Mouse (Mus musculus): ENCODE results near the gene Ifitm10. TPM values are rescaled to one million over a fixed set of nuclear protein-coding genes. Genes with fewer than 3 reads are reported as not detected.

Ifitm10 gene
- polyA plus RNA-seq, 1 experiment: not detected

DNA sequence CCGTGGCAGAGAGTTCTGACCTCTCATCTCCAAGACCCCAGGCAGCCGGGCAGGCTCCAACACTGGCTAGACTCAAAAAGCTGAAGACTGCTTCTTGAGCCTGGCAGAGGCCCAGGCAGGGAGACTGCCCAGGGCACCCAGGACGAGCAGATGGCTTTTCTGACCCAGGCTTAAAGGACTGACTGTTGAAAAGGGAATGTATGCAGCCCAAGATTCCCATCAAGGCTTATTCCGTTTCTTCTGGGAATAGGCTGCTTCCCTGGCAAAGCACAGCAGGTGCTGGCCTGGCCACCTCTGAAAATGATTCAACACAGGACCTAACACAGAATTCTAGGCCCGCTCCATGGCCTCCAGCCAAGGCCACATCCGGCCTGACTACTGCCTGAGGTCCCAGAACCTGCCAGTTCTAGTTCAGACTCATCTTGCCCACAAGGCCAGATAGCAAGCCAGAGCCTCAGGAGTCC is 1.7 kb upstream of the Ifitm10 start:
- Histone ChIP-seq H3K27ac (ENCODE audit: control insufficient read depth, insufficient read depth, low read depth, low read length) (peak overlapping the region; percentile 15; the same call in 1 of the 2 replicates), H3K27me3 (ENCODE audit: control insufficient read depth, insufficient read depth, low read length) (no peaks in the 10 kb centered on the region), H3K4me3 (ENCODE audit: control insufficient read depth, low read depth, low read length) (no peak overlapping the region), H3K4me1 (ENCODE audit: control insufficient read depth, insufficient read depth, low read length) (peaks cover 12% of the 10 kb centered on the region), H3K36me3 (ENCODE audit: control insufficient read depth, insufficient read depth, low read length) (no peaks in the 10 kb centered on the region)
- TF ChIP-seq CTCF (IDR thresholded peaks at IDR 0.05; ENCODE audit: control insufficient read depth, insufficient read depth, insufficient replicate concordance, low read depth, low read length) (no peak), POLR2A (IDR thresholded peaks at IDR 0.05; ENCODE audit: control insufficient read depth, low read depth, low read length) (no peak)

DNA sequence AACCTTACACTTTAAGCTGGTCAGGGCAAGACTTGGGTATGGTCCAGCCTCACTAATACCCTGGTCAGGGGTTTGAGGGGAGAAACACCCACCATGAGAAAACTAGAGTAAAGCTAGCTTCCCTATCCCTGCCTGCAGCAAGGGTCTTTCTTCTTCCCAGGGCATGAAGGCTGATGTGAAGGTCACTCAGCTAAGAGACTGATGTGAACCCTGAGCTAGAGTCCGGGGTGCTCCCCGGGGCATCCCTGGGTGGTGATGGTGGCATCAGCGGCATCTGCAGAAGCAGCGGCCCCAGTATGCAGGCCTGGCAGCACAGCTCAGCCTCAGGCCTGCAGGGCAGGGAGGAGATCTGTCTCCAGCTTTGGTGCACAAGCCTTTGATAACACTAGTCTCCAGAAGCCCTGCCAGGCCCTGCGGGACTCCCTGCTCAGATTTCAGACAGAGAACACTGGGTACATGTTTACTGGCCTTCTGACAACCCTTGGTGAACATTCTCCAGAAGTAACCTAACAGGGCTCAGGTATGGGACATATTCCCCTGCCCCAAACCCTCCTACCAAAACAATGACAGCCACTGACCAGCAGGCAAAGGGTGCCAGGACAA is 961 bp upstream of the Ifitm10 start:
- TF ChIP-seq POLR2A (IDR thresholded peaks at IDR 0.05; ENCODE audit: control insufficient read depth, low read depth, low read length) (no peak), CTCF (IDR thresholded peaks at IDR 0.05; ENCODE audit: control insufficient read depth, insufficient read depth, insufficient replicate concordance, low read depth, low read length) (no peak)
- Histone ChIP-seq H3K36me3 (ENCODE audit: control insufficient read depth, insufficient read depth, low read length) (no peaks in the 10 kb centered on the region), H3K27me3 (ENCODE audit: control insufficient read depth, insufficient read depth, low read length) (no peaks in the 10 kb centered on the region), H3K4me1 (ENCODE audit: control insufficient read depth, insufficient read depth, low read length) (peaks cover 12% of the 10 kb centered on the region), H3K27ac (ENCODE audit: control insufficient read depth, insufficient read depth, low read depth, low read length) (no peak overlapping the region), H3K4me3 (ENCODE audit: control insufficient read depth, low read depth, low read length) (no peak overlapping the region)

DNA sequence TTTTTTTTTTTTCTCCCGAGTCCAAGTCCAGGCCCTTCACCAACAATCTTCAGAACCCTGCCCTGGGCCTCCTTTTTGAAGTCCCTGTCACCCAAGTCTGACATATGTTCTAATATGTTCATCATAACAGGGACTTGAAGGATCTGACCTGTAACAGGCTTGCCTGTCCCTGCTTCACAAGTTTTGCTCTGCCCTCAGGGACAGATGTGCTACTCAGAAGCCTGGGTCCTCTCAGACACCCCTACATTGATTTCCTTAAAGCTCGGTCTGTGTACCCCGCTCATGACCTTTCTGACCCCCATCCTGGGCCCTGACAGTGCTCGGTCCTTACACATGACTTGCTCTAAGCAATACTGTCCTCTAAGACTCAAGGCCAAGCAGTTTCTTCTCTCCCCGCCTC is 514 bp downstream of the Ifitm10 start:
- no peak overlapping the region for H3K4me3 ChIP-seq (ENCODE audit: control insufficient read depth, low read depth, low read length)
- H3K36me3 ChIP-seq (ENCODE audit: control insufficient read depth, insufficient read depth, low read length): no peaks in the 10 kb centered on the region
- TF ChIP-seq CTCF (IDR thresholded peaks at IDR 0.05; ENCODE audit: control insufficient read depth, insufficient read depth, insufficient replicate concordance, low read depth, low read length) (no peak), POLR2A (IDR thresholded peaks at IDR 0.05; ENCODE audit: control insufficient read depth, low read depth, low read length) (no peak)
- no peak overlapping the region for H3K27ac ChIP-seq (ENCODE audit: control insufficient read depth, insufficient read depth, low read depth, low read length)
- no peaks in the 10 kb centered on the region for H3K27me3 ChIP-seq (ENCODE audit: control insufficient read depth, insufficient read depth, low read length)
- peaks cover 12% of the 10 kb centered on the region for H3K4me1 ChIP-seq (ENCODE audit: control insufficient read depth, insufficient read depth, low read length)

DNA sequence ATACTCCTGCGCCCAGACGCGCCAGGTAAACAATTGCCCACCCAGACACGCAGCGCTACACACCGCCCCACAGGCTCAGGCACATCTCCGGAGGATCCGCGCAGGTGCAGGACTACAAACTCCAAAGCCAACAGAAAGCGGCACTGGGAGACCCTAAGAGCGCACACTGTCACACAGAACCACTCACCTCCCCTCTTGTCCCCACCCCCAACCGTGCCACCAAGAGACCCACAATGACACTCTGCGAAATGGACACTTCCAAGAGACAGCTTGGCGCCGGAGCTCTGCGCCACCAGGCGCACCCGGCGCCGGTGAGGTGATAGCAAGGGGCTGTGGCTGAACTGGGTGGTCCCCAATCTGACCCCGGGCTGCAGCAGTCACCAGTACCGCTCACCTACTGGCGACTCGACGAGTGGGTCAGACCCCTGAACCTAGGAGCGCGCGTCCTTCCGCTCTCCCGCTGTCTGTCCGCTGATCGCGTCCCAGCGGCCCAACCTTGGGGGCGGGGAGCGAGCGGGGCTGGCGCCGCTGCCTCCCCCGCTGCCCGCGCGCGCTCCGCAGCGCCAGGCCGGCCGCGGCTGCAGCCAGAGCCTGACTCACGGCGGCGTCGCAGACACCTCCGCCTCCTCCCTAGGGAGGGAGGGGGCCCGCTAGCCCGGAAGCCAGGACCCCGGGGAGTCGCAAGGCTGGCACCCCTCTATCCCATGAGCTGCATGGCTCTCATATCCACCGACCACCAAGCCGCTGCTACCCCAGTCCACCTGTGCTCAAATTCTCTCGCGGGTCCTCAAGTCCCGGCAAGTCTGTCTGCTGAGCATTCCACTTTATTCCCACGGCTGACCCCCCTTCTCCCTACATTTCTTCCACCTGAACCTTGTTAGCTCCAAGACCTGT is 1.5 kb downstream of the Ifitm10 start:
- peaks cover 12% of the 10 kb centered on the region for H3K4me1 ChIP-seq (ENCODE audit: control insufficient read depth, insufficient read depth, low read length)
- peak overlapping the region; percentile 43 for H3K4me3 ChIP-seq (ENCODE audit: control insufficient read depth, low read depth, low read length)
- no peaks in the 10 kb centered on the region for H3K27me3 ChIP-seq (ENCODE audit: control insufficient read depth, insufficient read depth, low read length)
- no peak overlapping the region for H3K27ac ChIP-seq (ENCODE audit: control insufficient read depth, insufficient read depth, low read depth, low read length)
- TF ChIP-seq CTCF (IDR thresholded peaks at IDR 0.05; ENCODE audit: control insufficient read depth, insufficient read depth, insufficient replicate concordance, low read depth, low read length): no peak
- TF ChIP-seq POLR2A (IDR thresholded peaks at IDR 0.05; ENCODE audit: control insufficient read depth, low read depth, low read length): no peak
- H3K36me3 ChIP-seq (ENCODE audit: control insufficient read depth, insufficient read depth, low read length): no peaks in the 10 kb centered on the region

DNA sequence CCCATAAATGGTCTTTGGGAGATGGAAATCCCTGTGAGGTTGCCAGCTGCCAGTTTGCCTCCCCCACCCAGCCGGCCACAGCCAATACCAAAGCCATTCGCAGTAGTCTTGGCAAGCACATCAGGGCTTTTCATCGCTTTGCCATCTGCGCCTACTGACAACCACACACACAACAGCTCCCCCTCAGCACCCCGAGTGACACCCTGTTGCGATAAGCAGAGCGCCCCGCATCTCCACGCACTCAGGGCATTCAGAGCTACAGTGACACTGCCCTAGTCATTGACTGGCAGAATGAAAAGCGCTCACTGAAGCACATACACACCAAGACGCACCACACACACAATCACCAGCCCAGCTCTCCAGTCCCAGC is 2.2 kb downstream of the Ifitm10 start:
- Histone ChIP-seq H3K4me3 (ENCODE audit: control insufficient read depth, low read depth, low read length) (no peak overlapping the region; the same call in 1 of the 2 replicates), H3K27me3 (ENCODE audit: control insufficient read depth, insufficient read depth, low read length) (no peaks in the 10 kb centered on the region), H3K4me1 (ENCODE audit: control insufficient read depth, insufficient read depth, low read length) (peaks cover 12% of the 10 kb centered on the region), H3K36me3 (ENCODE audit: control insufficient read depth, insufficient read depth, low read length) (no peaks in the 10 kb centered on the region), H3K27ac (ENCODE audit: control insufficient read depth, insufficient read depth, low read depth, low read length) (no peak overlapping the region)
- TF ChIP-seq CTCF (IDR thresholded peaks at IDR 0.05; ENCODE audit: control insufficient read depth, insufficient read depth, insufficient replicate concordance, low read depth, low read length) (no peak), POLR2A (IDR thresholded peaks at IDR 0.05; ENCODE audit: control insufficient read depth, low read depth, low read length) (no peak)

- no peak overlapping the region for H3K27ac ChIP-seq (ENCODE audit: control insufficient read depth, insufficient read depth, low read depth, low read length)
- no peak overlapping the region for H3K4me3 ChIP-seq (ENCODE audit: control insufficient read depth, low read depth, low read length)
- H3K4me1 ChIP-seq (ENCODE audit: control insufficient read depth, insufficient read depth, low read length): peaks cover 12% of the 10 kb centered on the region
- TF ChIP-seq POLR2A (IDR thresholded peaks at IDR 0.05; ENCODE audit: control insufficient read depth, low read depth, low read length): no peak
- no peak for TF ChIP-seq CTCF (IDR thresholded peaks at IDR 0.05; ENCODE audit: control insufficient read depth, insufficient read depth, insufficient replicate concordance, low read depth, low read length)
- H3K36me3 ChIP-seq (ENCODE audit: control insufficient read depth, insufficient read depth, low read length): no peaks in the 10 kb centered on the region
- no peaks in the 10 kb centered on the region for H3K27me3 ChIP-seq (ENCODE audit: control insufficient read depth, insufficient read depth, low read length)
Measured at GRCm38 (mm10) chr7:142370937-142371336, 2.6 kb downstream of the Ifitm10 start.

- no peaks in the 10 kb centered on the region for H3K27me3 ChIP-seq (ENCODE audit: control insufficient read depth, insufficient read depth, low read length)
Measured at GRCm38 (mm10) chr7:142369820-142370219, 3.7 kb downstream of the Ifitm10 start.

More at GRCm38 (mm10) chr7:142369820-142370219, 3.7 kb downstream of the Ifitm10 start:
- Histone ChIP-seq H3K4me3 (ENCODE audit: control insufficient read depth, low read depth, low read length) (no peak overlapping the region), H3K27ac (ENCODE audit: control insufficient read depth, insufficient read depth, low read depth, low read length) (no peak overlapping the region), H3K36me3 (ENCODE audit: control insufficient read depth, insufficient read depth, low read length) (no peaks in the 10 kb centered on the region), H3K4me1 (ENCODE audit: control insufficient read depth, insufficient read depth, low read length) (peaks cover 12% of the 10 kb centered on the region)
- no peak for TF ChIP-seq POLR2A (IDR thresholded peaks at IDR 0.05; ENCODE audit: control insufficient read depth, low read depth, low read length)
- no peak for TF ChIP-seq CTCF (IDR thresholded peaks at IDR 0.05; ENCODE audit: control insufficient read depth, insufficient read depth, insufficient replicate concordance, low read depth, low read length)

All from testis, adult 2 months (tissue).